Mouse (Mus musculus) spleen, adult 2 months (tissue): ENCODE data around the gene Cadps2. TPM values are rescaled to one million over a fixed set of nuclear protein-coding genes. Genes with fewer than 3 reads are reported as not detected.
A peak's percentile ranks its signal among the peaks of the same experiment; 100 is the strongest.

Source experiments
- DNase-seq, 2 experiments: peaks; one replicate each; pipeline versions ENCODE4 v3.0.0 to v3.0.0-alpha.2; 2012 to 2021; ENCODE audit warnings: low spot score in 2 of 2, low read depth in 1 of 2
- H3K27ac ChIP-seq: fragments of 200-500 bp; 2 replicates; pipeline ENCODE4 v1.5.1; 2012; ENCODE audit warnings: low read length, inconsistent platforms; ENCODE audit not compliant: insufficient read depth
- H3K27me3 ChIP-seq: fragments of 200-500 bp; 2 replicates; pipeline ENCODE4 v1.6.1; 2012; ENCODE audit warnings: mild to moderate bottlenecking, moderate library complexity, low read length, inconsistent platforms; ENCODE audit not compliant: control insufficient read depth, insufficient read depth
- H3K36me3 ChIP-seq: fragments of 200-500 bp; 2 replicates; pipeline ENCODE4 v1.6.1; 2012; ENCODE audit warnings: mild to moderate bottlenecking, low read length, inconsistent platforms; ENCODE audit not compliant: control insufficient read depth, insufficient read depth
- H3K4me1 ChIP-seq: fragments of 200-500 bp; 2 replicates; pipeline ENCODE4 v1.6.1; 2011; ENCODE audit warnings: inconsistent platforms; ENCODE audit not compliant: control insufficient read depth, insufficient read depth, insufficient read length
- H3K4me3 ChIP-seq: fragments of 200-500 bp; 2 replicates; pipeline ENCODE4 v1.5.1; 2011; ENCODE audit warnings: mild to moderate bottlenecking, inconsistent platforms; ENCODE audit not compliant: insufficient read depth, insufficient read length; ENCODE audit errors: extremely low read depth
- CTCF ChIP-seq: fragments of 200-500 bp; IDR thresholded peaks from 2 replicates; pipeline ENCODE4 v1.5.1; 2011; ENCODE audit warnings: mild to moderate bottlenecking, inconsistent platforms; ENCODE audit not compliant: insufficient read depth, insufficient read length, insufficient replicate concordance; ENCODE audit errors: extremely low read depth
- POLR2A ChIP-seq: fragments of 200-500 bp; IDR thresholded peaks from 2 replicates; pipeline ENCODE4 v1.6.1; 2011; ENCODE audit warnings: low read depth, low read length, inconsistent platforms
- WGBS: fragments of 180-500 bp; shearing (Covaris S2); methylation state at CpG from one replicate; pipeline ENCODE4 v1.1.7; 2018; 5-methylcytosine and 5-hydroxymethylcytosine counted together
- polyA plus RNA-seq: library from polyadenylated mRNA; depleted of rRNA; stranded (reverse); fragments of >200 nt; gene quantifications from 2 replicates; pipeline ENCODE4 v1.2.3, GENCODE M21; 2012

Gene Cadps2
- polyA plus RNA-seq, 1 experiment = 0.60 TPM

DNA sequence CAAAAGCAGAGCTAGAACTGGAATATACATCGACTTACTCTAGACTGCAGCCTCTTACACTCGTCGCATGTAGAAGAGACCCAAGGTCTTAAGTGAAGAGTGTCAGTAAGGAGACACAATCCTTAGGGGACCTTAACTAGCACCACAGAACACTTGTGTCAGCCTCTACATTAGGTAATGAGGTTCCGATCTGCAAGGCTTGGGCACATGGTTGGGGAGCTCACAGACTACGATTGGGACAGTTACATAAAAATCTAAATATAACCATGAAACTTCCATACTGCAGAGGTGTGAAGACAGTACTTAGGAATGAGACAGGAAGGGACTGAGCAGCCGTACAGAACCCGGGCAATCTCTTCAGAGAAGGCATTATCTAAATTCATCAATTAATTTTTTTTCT, 27.1 kb upstream of the Cadps2 start:
- TF ChIP-seq CTCF (no peak), POLR2A (no peak)
- Histone ChIP-seq H3K27ac (no peak overlapping the region), H3K4me3 (no peak overlapping the region), H3K4me1 (no peaks in the 10 kb centered on the region), H3K36me3 (no peaks in the 10 kb centered on the region), H3K27me3 (no peaks in the 10 kb centered on the region)
- DNase-seq = no peak
- WGBS = 86% methylated on average over 7 of the region's 7 CpGs

GRCm38 (mm10) chr6:23853464-23853863, 14.2 kb upstream of the Cadps2 start:
- H3K27ac ChIP-seq = no peak overlapping the region
- DNase-seq = no peak
- H3K4me3 ChIP-seq = no peak overlapping the region
- no peaks in the 10 kb centered on the region for H3K4me1 ChIP-seq
- 93% methylated on average over 11 of the region's 11 CpGs for WGBS
- no peaks in the 10 kb centered on the region for H3K36me3 ChIP-seq
- no peaks in the 10 kb centered on the region for H3K27me3 ChIP-seq
- TF ChIP-seq POLR2A = no peak
- no peak for TF ChIP-seq CTCF

- TF ChIP-seq POLR2A (no peak), CTCF (no peak)
- DNase-seq = no peak
- no peaks in the 10 kb centered on the region; the same call in 1 of the 2 replicates for H3K4me1 ChIP-seq
- H3K4me3 ChIP-seq = peak overlapping the region; percentile 42; the same call in 1 of the 2 replicates
- 3% methylated on average over 15 of the region's 15 CpGs for WGBS
- H3K27ac ChIP-seq = no peak overlapping the region
- H3K36me3 ChIP-seq = no peaks in the 10 kb centered on the region
- 0 out of 2 replicates have a peak, but pooled peaks cover 5% of the 10 kb centered on the region for H3K27me3 ChIP-seq
Observed at GRCm38 (mm10) chr6:23840001-23840400, 780 bp upstream of the Cadps2 start.

DNA sequence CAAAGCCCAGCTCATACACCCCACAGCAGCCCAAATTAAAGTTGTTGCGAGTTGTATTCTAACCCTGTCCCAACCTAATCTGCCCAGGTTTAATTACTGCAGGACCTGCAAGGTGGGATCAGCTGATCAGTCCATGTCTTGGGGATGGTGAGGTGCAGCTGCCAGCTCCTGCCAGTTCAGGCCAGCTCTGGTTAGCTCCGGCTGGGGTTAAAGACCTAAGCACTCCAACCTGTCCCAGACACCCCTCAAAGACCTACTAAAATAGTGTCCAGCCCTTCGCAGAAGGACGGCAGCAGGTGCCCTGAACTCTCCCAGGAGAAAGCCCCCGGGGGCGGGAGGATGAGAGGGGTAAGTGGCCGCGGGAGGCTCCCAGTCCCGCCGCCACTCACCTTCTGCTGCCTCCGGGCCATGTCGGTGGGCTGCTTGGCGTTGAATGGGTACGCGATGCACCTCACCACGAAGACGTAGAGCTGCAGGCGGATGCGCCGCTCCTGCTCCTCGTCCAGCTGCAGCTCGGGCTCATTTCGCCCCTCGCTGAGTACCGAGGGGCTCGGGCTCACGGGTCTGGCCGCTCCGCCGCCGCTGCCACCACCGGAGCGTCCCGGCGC, 716 bp downstream of the Cadps2 start:
- TF ChIP-seq CTCF (no peak), POLR2A (no peak)
- Histone ChIP-seq H3K4me1 (no peaks in the 10 kb centered on the region; the same call in 1 of the 2 replicates), H3K4me3 (peak overlapping the region; percentile 57; the same call in 1 of the 2 replicates), H3K27me3 (0 out of 2 replicates have a peak, but pooled peaks cover 5% of the 10 kb centered on the region), H3K27ac (no peak overlapping the region), H3K36me3 (no peaks in the 10 kb centered on the region)
- DNase-seq = no peak
- 6% methylated on average over 35 of the region's 35 CpGs for WGBS

DNA sequence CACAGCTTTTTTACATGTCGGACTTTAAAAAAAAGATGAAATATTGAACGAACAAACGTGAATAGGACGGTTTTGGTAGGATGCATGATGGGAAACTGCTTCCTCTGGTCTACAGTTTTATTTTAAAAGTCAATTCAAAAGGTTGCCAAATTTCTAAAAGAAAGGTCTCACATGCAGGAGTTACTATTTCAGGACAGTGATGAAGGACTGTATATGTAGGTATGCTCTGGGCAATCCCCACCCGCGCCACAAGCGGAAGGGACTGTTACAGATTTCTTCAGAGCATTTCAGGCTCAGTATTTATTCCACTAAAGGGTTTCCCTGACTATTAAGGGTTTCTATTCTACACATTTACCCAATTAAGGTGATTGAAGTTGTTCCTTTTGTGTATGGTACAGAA, 1.6 kb downstream of the Cadps2 start:
- no peak for TF ChIP-seq POLR2A
- no peak for TF ChIP-seq CTCF
- H3K27me3 ChIP-seq = 0 out of 2 replicates have a peak, but pooled peaks cover 5% of the 10 kb centered on the region
- no peaks in the 10 kb centered on the region for H3K36me3 ChIP-seq
- DNase-seq = no peak
- 93% methylated on average over 7 of the region's 7 CpGs for WGBS
- no peak overlapping the region for H3K27ac ChIP-seq
- H3K4me3 ChIP-seq = no peak overlapping the region
- no peaks in the 10 kb centered on the region; the same call in 1 of the 2 replicates for H3K4me1 ChIP-seq

DNA sequence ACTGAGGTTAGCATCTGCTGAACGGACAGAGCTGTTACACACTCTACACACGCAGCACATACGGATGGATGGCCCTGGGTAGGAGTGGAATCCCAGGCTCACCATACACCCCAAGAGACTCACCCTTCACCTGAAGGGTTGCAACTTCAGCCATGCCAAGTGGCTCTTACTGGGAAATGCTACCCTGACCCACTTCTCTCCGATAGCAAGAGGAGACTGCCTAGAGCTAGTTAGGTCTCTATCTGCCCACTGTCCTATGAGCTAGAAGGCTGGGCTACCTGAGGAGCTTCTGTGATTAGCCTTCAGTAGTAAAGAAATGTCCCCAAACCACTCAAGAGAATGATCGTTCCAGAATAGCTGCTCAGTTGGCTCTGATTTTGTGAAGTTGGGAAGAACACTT, 2.1 kb downstream of the Cadps2 start:
- no peaks in the 10 kb centered on the region for H3K36me3 ChIP-seq
- H3K4me3 ChIP-seq = no peak overlapping the region
- DNase-seq = no peak
- TF ChIP-seq POLR2A (no peak), CTCF (no peak)
- H3K27ac ChIP-seq = no peak overlapping the region
- H3K27me3 ChIP-seq = 0 out of 2 replicates have a peak, but pooled peaks cover 5% of the 10 kb centered on the region
- 86% methylated on average over 5 of the region's 5 CpGs for WGBS
- H3K4me1 ChIP-seq = no peaks in the 10 kb centered on the region; the same call in 1 of the 2 replicates

- no peaks in the 10 kb centered on the region; the same call in 1 of the 2 replicates for H3K4me1 ChIP-seq
- no peak for TF ChIP-seq POLR2A
- TF ChIP-seq CTCF = no peak
- 0 out of 2 replicates have a peak, but pooled peaks cover 5% of the 10 kb centered on the region for H3K27me3 ChIP-seq
- WGBS = 60% methylated on average over 2 of the region's 2 CpGs
- H3K36me3 ChIP-seq = no peaks in the 10 kb centered on the region
- no peak for DNase-seq
- no peak overlapping the region for H3K4me3 ChIP-seq
- H3K27ac ChIP-seq = no peak overlapping the region
Observed at GRCm38 (mm10) chr6:23836694-23837093, 2.5 kb downstream of the Cadps2 start.
